Mouse (Mus musculus): ENCODE results near the gene Tram2.

Tram2 gene

GRCm38 (mm10) chr1:20973389-20973788 is 105.6 kb downstream of the Tram2 start:
- no peak for DNase-seq (ENCODE audit: low spot score in 2 of 2)

- no peak for DNase-seq (ENCODE audit: low spot score in 2 of 2)
These were observed 109.4 kb downstream of the Tram2 start for GRCm38 (mm10) chr1:20969642-20970041.

GRCm38 (mm10) chr1:20954876-20955275 is 124.2 kb downstream of the Tram2 start:
- no peak for DNase-seq (ENCODE audit: low spot score in 2 of 2)

- no peak for DNase-seq (ENCODE audit: low spot score in 2 of 2)
These were observed 127.2 kb downstream of the Tram2 start for GRCm38 (mm10) chr1:20951799-20952198.

- DNase-seq (ENCODE audit: low spot score in 2 of 2), result peak; percentile 89 to 92
These were observed 127.7 kb downstream of the Tram2 start, which contains the start of gene Efhc1 for GRCm38 (mm10) chr1:20951300-20951763. Gene Efhc1 (plus strand): TSS chr1:20951626.

Data from frontal cortex, postnatal 10 days (tissue).